9 mouse cellular contexts compared by ENCODE assay signal in genomic region chr5:9068886-9069285, GRCm38 (mm10). TPM values are rescaled to one million over a fixed set of nuclear protein-coding genes. Genes with fewer than 3 reads are reported as not detected.
A peak's percentile ranks its signal among the peaks of the same experiment; 100 is the strongest.
DNase-seq lines count a peak whose midpoint lies in the region; ATAC-seq and TF ChIP-seq lines count a peak whose summit lies in the region.
"Had no signal": no experiment of that assay in that cellular context is flagged by ENCODE, and none has a peak within 500 bp of the region (broad histone marks: within the 10 kb centered on the region; RNA-seq: fewer than 3 reads in every experiment).

No protein-coding gene starts in this region.

- ATAC-seq in hindbrain, postnatal 0 days = peak; percentile 67; the same call in 1 of the 2 replicates
- no peak for ATAC-seq in hindbrain, embryonic 13.5 days (ENCODE audit: low FRiP score)
- no peak for ATAC-seq in lung, embryonic 14.5 days (ENCODE audit: insufficient read depth)
- no peak for ATAC-seq in midbrain, embryonic 13.5 days

- no peaks in the 10 kb centered on the region for H3K36me3 ChIP-seq in hindbrain, postnatal 0 days (ENCODE audit: insufficient read depth, low read length)
- H3K36me3 ChIP-seq in hindbrain, embryonic 13.5 days = no peaks in the 10 kb centered on the region
- H3K36me3 ChIP-seq in lung, embryonic 14.5 days (ENCODE audit: insufficient read depth) = no peaks in the 10 kb centered on the region
- H3K36me3 ChIP-seq in midbrain, embryonic 13.5 days = no peaks in the 10 kb centered on the region
- H3K36me3 ChIP-seq: midbrain, embryonic 12.5 days had no signal

- no peaks in the 10 kb centered on the region for H3K4me1 ChIP-seq in hindbrain, postnatal 0 days (ENCODE audit: insufficient read depth, low read length)
- no peaks in the 10 kb centered on the region for H3K4me1 ChIP-seq in hindbrain, embryonic 13.5 days (replicated peaks)
- no peaks in the 10 kb centered on the region for H3K4me1 ChIP-seq in lung, embryonic 14.5 days (ENCODE audit: insufficient read depth)
- H3K4me1 ChIP-seq in midbrain, embryonic 13.5 days (replicated peaks) = 0 out of 2 replicates have a peak, but pooled peaks cover 5% of the 10 kb centered on the region

- no peaks in the 10 kb centered on the region for H3K9me3 ChIP-seq in hindbrain, postnatal 0 days (ENCODE audit: low read length)
- H3K9me3 ChIP-seq in hindbrain, embryonic 13.5 days = no peaks in the 10 kb centered on the region
- H3K9me3 ChIP-seq in lung, embryonic 14.5 days (ENCODE audit: low read depth, low read length) = no peaks in the 10 kb centered on the region
- no peaks in the 10 kb centered on the region for H3K9me3 ChIP-seq in midbrain, embryonic 13.5 days
- H3K9me3 ChIP-seq: midbrain, embryonic 12.5 days had no signal

- H3K9ac ChIP-seq in hindbrain, postnatal 0 days (replicated peaks; ENCODE audit: low read length) = no peak overlapping the region
- no peak overlapping the region for H3K9ac ChIP-seq in hindbrain, embryonic 13.5 days
- no peak overlapping the region for H3K9ac ChIP-seq in lung, embryonic 14.5 days
- H3K9ac ChIP-seq in midbrain, embryonic 13.5 days (replicated peaks) = no peak overlapping the region
- H3K9ac ChIP-seq: midbrain, embryonic 12.5 days had no signal

- no peaks in the 10 kb centered on the region for H3K27me3 ChIP-seq in hindbrain, postnatal 0 days (ENCODE audit: insufficient read depth, low read length)
- no peaks in the 10 kb centered on the region for H3K27me3 ChIP-seq in hindbrain, embryonic 13.5 days
- no peaks in the 10 kb centered on the region for H3K27me3 ChIP-seq in lung, embryonic 14.5 days (ENCODE audit: insufficient read depth, low read length)
- H3K27me3 ChIP-seq in midbrain, embryonic 13.5 days = no peaks in the 10 kb centered on the region
- H3K27me3 ChIP-seq: midbrain, embryonic 12.5 days had no signal

- H3K4me2 ChIP-seq in hindbrain, postnatal 0 days (ENCODE audit: low read depth, low read length) = no peak overlapping the region
- no peak overlapping the region for H3K4me2 ChIP-seq in hindbrain, embryonic 13.5 days
- no peak overlapping the region for H3K4me2 ChIP-seq in lung, embryonic 14.5 days
- no peak overlapping the region for H3K4me2 ChIP-seq in midbrain, embryonic 13.5 days (replicated peaks)
- H3K4me2 ChIP-seq: midbrain, embryonic 12.5 days had no signal

- WGBS in hindbrain, postnatal 0 days = 31% methylated on average over 2 of the region's 2 CpGs
- 66% methylated on average over 2 of the region's 2 CpGs for WGBS in hindbrain, embryonic 13.5 days
- WGBS in lung, embryonic 14.5 days = 52% methylated on average over 2 of the region's 2 CpGs
- 75% methylated on average over 2 of the region's 2 CpGs for WGBS in midbrain, embryonic 13.5 days

- no peak for TF ChIP-seq CTCF in hindbrain, postnatal 0 days (IDR thresholded peaks at IDR 0.05; ENCODE audit: low read depth)
- no peak for TF ChIP-seq CTCF in lung, embryonic 14.5 days (IDR thresholded peaks at IDR 0.05; ENCODE audit: low read depth)

- H3K4me3 ChIP-seq in hindbrain, postnatal 0 days (ENCODE audit: low read length) = no peak overlapping the region
- no peak overlapping the region for H3K4me3 ChIP-seq in hindbrain, embryonic 13.5 days
- H3K4me3 ChIP-seq in lung, embryonic 14.5 days (ENCODE audit: low read depth, low read length) = no peak overlapping the region
- no peak overlapping the region for H3K4me3 ChIP-seq in midbrain, embryonic 13.5 days (replicated peaks)
- H3K4me3 ChIP-seq: midbrain, embryonic 12.5 days had no signal

- H3K27ac ChIP-seq in hindbrain, postnatal 0 days = no peak overlapping the region
- no peak overlapping the region for H3K27ac ChIP-seq in hindbrain, embryonic 13.5 days
- H3K27ac ChIP-seq in lung, embryonic 14.5 days (ENCODE audit: low read depth) = no peak overlapping the region
- H3K27ac ChIP-seq in midbrain, embryonic 13.5 days = no peak overlapping the region
- H3K27ac ChIP-seq: midbrain, embryonic 12.5 days had no signal

- intact Hi-C loops in heart, postnatal 36 days (cut with DNase I) = loop anchor here (10.0 kb wide), 1 partner anchor 584 kb away; no protein-coding TSS in a partner anchor

- DNase-seq in hindbrain, postnatal 0 days (ENCODE audit: low spot score) = peak; percentile 66
- DNase-seq in NIH3T3 (ENCODE audit: low read depth) = peak; percentile 95
- peak; percentile 79 to 80 for DNase-seq in cerebellum, postnatal 10 days
- peak; percentile 39 to 41 for DNase-seq in heart, postnatal 36 days
- DNase-seq in lung, embryonic 14.5 days = peak; percentile 30
- no peak for DNase-seq in retina, embryonic 14.5 days (ENCODE audit: low spot score)

RNA-seq across cellular contexts. Expression of gene Tmem243, which starts 31.6 kb away (rescaled TPM):
- total RNA-seq in hindbrain, postnatal 0 days (2014; rRNA removed) = 5.3 and 6.2 TPM in 2 replicates
- polyA plus RNA-seq in hindbrain, postnatal 0 days (2015; fragmentation: Nextera tagmentation; extraction: Ambion mirVana) = 14.9 and 15.7 TPM in 2 replicates
- 13.9 and 14.2 TPM in 2 replicates for polyA plus RNA-seq in hindbrain, embryonic 13.5 days (2015; fragmentation: Nextera tagmentation; extraction: Ambion mirVana)
- total RNA-seq in heart, postnatal 36 days (2021) = 1 to 10 TPM; 8.7 to 9.3 TPM
- 31.2 and 37.5 TPM in 2 replicates for polyA plus RNA-seq in lung, embryonic 14.5 days (2014; fragmentation: Nextera tagmentation; extraction: Ambion mirVana)
- 15.2 and 15.3 TPM in 2 replicates for polyA plus RNA-seq in midbrain, embryonic 13.5 days (2015; fragmentation: Nextera tagmentation; extraction: Ambion mirVana)
